Mouse (Mus musculus) liver, postnatal 0 days (tissue): ENCODE data around the gene Pip4k2c.

Experiments used
- CTCF ChIP-seq: sonication (generic); IDR thresholded peaks from 2 replicates; pipeline ENCODE4 v1.5.1; 2016; ENCODE audit warnings: antibody characterized with exemption, low read depth
- EP300 ChIP-seq: IDR thresholded peaks from 2 replicates; pipeline ENCODE4 v1.6.1; 2016; ENCODE audit warnings: antibody characterized with exemption, low read depth, mild to moderate bottlenecking

GRCm38 (mm10) chr10:127167614-127168192 lies 43.7 kb downstream of the Pip4k2c start:
- TF ChIP-seq CTCF = no peak
- no peak for TF ChIP-seq EP300
